Mouse (Mus musculus) frontal cortex, postnatal 10 days (tissue): ENCODE measurements at regions not wholly inside any gene's neighbourhood (a gene's known extent, or its start where the extent isn't known, plus 50 kb on each side); places are given as distances from the start of the nearest gene placed in this dataset.
"Not testable (repeated sequence)": the region's sequence is repeated elsewhere in the genome, so short reads cannot be mapped to it uniquely, and the experiment has no call there.

Source experiments
- DNase-seq, 2 experiments: peaks; one replicate each; pipeline ENCODE4 v3.0.0; 2022; ENCODE audit warnings: low spot score in 2 of 2, mixed read lengths in 1 of 2

GRCm38 (mm10) chr14:14478159-14478558, 77.1 kb downstream of the Olfr721-ps1 start:
- not testable (repeated sequence) for DNase-seq

- DNase-seq = peak in 1 of 2 experiments; percentile 24
Measured at GRCm38 (mm10) chr14:14481840-14482239, 80.7 kb downstream of the Olfr721-ps1 start.

GRCm38 (mm10) chr14:14486356-14486755, 85.3 kb downstream of the Olfr721-ps1 start:
- no peak for DNase-seq

GRCm38 (mm10) chr14:14490501-14490900, 89.4 kb downstream of the Olfr721-ps1 start:
- no peak for DNase-seq

- DNase-seq = no peak
Measured at GRCm38 (mm10) chr14:14492041-14492440, 90.9 kb downstream of the Olfr721-ps1 start.

GRCm38 (mm10) chr14:14511927-14512326, 110.8 kb downstream of the Olfr721-ps1 start:
- no peak for DNase-seq

- no peak for DNase-seq
Measured at GRCm38 (mm10) chr14:14513056-14513455, 112.0 kb downstream of the Olfr721-ps1 start.

GRCm38 (mm10) chr14:14513498-14513897, 112.4 kb downstream of the Olfr721-ps1 start:
- no peak for DNase-seq

GRCm38 (mm10) chr14:14514440-14515172, 113.5 kb downstream of the Olfr721-ps1 start:
- DNase-seq = no peak

GRCm38 (mm10) chr14:14515363-14515762, 114.3 kb downstream of the Olfr721-ps1 start:
- DNase-seq = no peak

- no peak for DNase-seq
Measured at GRCm38 (mm10) chr14:14515918-14516317, 114.8 kb downstream of the Olfr721-ps1 start.

GRCm38 (mm10) chr14:14518027-14518426, 116.9 kb downstream of the Olfr721-ps1 start:
- no peak for DNase-seq

- DNase-seq = no peak
Measured at GRCm38 (mm10) chr14:14518841-14519240, 117.7 kb downstream of the Olfr721-ps1 start.

- no peak for DNase-seq
Measured at GRCm38 (mm10) chr14:14520195-14520594, 119.1 kb downstream of the Olfr721-ps1 start.

- DNase-seq = not testable (repeated sequence)
Measured at GRCm38 (mm10) chr14:14521331-14521730, 120.2 kb downstream of the Olfr721-ps1 start.

- no peak for DNase-seq
Measured at GRCm38 (mm10) chr14:14525225-14525624, 124.1 kb downstream of the Olfr721-ps1 start.

- DNase-seq = no peak
Measured at GRCm38 (mm10) chr14:14528437-14528836, 127.3 kb downstream of the Olfr721-ps1 start.

- no peak for DNase-seq
Measured at GRCm38 (mm10) chr14:14541206-14541605, 140.1 kb downstream of the Olfr721-ps1 start.

- DNase-seq = no peak
Measured at GRCm38 (mm10) chr14:14541705-14542104, 140.6 kb downstream of the Olfr721-ps1 start.

- no peak for DNase-seq
Measured at GRCm38 (mm10) chr14:14544236-14544635, 143.1 kb downstream of the Olfr721-ps1 start.

- DNase-seq = no peak
Measured at GRCm38 (mm10) chr14:14552201-14552600, 149.9 kb upstream of the Slc4a7 start.

- no peak for DNase-seq
Measured at GRCm38 (mm10) chr14:14574851-14575250, 127.2 kb upstream of the Slc4a7 start.

- DNase-seq = no peak
Measured at GRCm38 (mm10) chr14:14591939-14592338, 110.1 kb upstream of the Slc4a7 start.

GRCm38 (mm10) chr14:14594753-14595152, 107.3 kb upstream of the Slc4a7 start:
- no peak for DNase-seq
